Mouse (Mus musculus) erythroblast, embryonic 14.5 days (primary cell): ENCODE results near the gene Ankzf1.

Experiments used
- GATA1 ChIP-seq: IDR thresholded peaks from 2 replicates; pipeline ENCODE4 v1.6.1; 2012; ENCODE audit warnings: low read length, inconsistent platforms, mixed read lengths
- TAL1 ChIP-seq: IDR thresholded peaks from 3 replicates; pipeline ENCODE4 v1.6.1; 2012; ENCODE audit warnings: low read length, inconsistent platforms, mixed read lengths

- TF ChIP-seq GATA1: no peak
- TF ChIP-seq TAL1: no peak
Observed at GRCm38 (mm10) chr1:75180105-75180590, 11.8 kb upstream of the Ankzf1 start, which contains the start of gene Abcb6.
